Mouse (Mus musculus) midbrain, embryonic 16.5 days (tissue): ENCODE measurements around the gene Lrrc59. TPM values are rescaled to one million over a fixed set of nuclear protein-coding genes. Genes with fewer than 3 reads are reported as not detected.
A peak's percentile ranks its signal among the peaks of the same experiment; 100 is the strongest.
"Not testable (repeated sequence)": the region's sequence is repeated elsewhere in the genome, so short reads cannot be mapped to it uniquely, and the experiment has no call there.

Experiments
- ATAC-seq: fragments of 200-750 bp; cut with Nextera tagmentation; 2 replicates; pipeline ENCODE4 v1.8.0; 2017; ENCODE audit warnings: moderate TSS enrichment
- H3K27ac ChIP-seq: fragments of 300-500 bp; sonication (generic); 2 replicates; pipeline ENCODE4 v1.5.1; 2014; ENCODE audit warnings: mild to moderate bottlenecking, low read length, mixed read lengths
- H3K27me3 ChIP-seq: fragments of 300-500 bp; sonication (generic); 2 replicates; pipeline ENCODE4 v1.6.1; 2014; ENCODE audit warnings: low read depth, low read length, mixed read lengths; ENCODE audit not compliant: control insufficient read depth, insufficient read depth
- H3K36me3 ChIP-seq: fragments of 300-500 bp; sonication (generic); 2 replicates; pipeline ENCODE4 v1.6.1; 2014; ENCODE audit warnings: mild to moderate bottlenecking, low read length, moderate library complexity, mixed read lengths; ENCODE audit not compliant: control insufficient read depth, insufficient read depth
- H3K4me1 ChIP-seq: fragments of 300-500 bp; sonication (generic); 2 replicates; pipeline ENCODE4 v1.6.1; 2014; ENCODE audit warnings: mild to moderate bottlenecking, low read length, mixed read lengths; ENCODE audit not compliant: control insufficient read depth, insufficient read depth
- H3K4me2 ChIP-seq: fragments of 300-500 bp; sonication (generic); 2 replicates; pipeline ENCODE4 v1.6.1; 2014; ENCODE audit warnings: mild to moderate bottlenecking, low read length, mixed read lengths
- H3K4me3 ChIP-seq: fragments of 300-500 bp; sonication (generic); 2 replicates; pipeline ENCODE4 v1.5.1; 2014; ENCODE audit warnings: low read depth, mild to moderate bottlenecking, low read length, moderate library complexity, mixed read lengths
- H3K9ac ChIP-seq: fragments of 300-500 bp; sonication (generic); 2 replicates; pipeline ENCODE4 v1.6.1; 2014; ENCODE audit warnings: low read depth, low read length, mixed read lengths
- H3K9me3 ChIP-seq: fragments of 300-500 bp; sonication (generic); replicated peaks from 2 replicates; pipeline ENCODE4 v1.6.1; 2014; ENCODE audit warnings: mild to moderate bottlenecking, low read length, mixed read lengths; ENCODE audit not compliant: control insufficient read depth, poor library complexity, severe bottlenecking
- WGBS: fragments of 180-500 bp; shearing (Covaris S2); extraction: QIAGEN DNeasy Blood & Tissue Kit; methylation state at CpG from one replicate; pipeline ENCODE4 v1.1.7; 2014; 5-methylcytosine and 5-hydroxymethylcytosine counted together
- polyA plus RNA-seq: library from polyadenylated mRNA; unstranded; fragments of >200 nt; fragmentation: Nextera tagmentation; extraction: Ambion mirVana; gene quantifications from 2 replicates; pipeline ENCODE4 v1.2.1, GENCODE M21; 2015

Gene Lrrc59
- polyA plus RNA-seq, 1 experiment from 2014 or later: 151 TPM

GRCm38 (mm10) chr11:94622162-94622561 is 7.4 kb upstream of the Lrrc59 start:
- Histone ChIP-seq H3K4me2 (no peak overlapping the region), H3K9me3 (no peaks in the 10 kb centered on the region), H3K4me1 (no peaks in the 10 kb centered on the region), H3K36me3 (no peaks in the 10 kb centered on the region), H3K9ac (no peak overlapping the region), H3K4me3 (no peak overlapping the region), H3K27me3 (no peaks in the 10 kb centered on the region), H3K27ac (no peak overlapping the region)
- no peak for ATAC-seq
- 75% methylated on average over 2 of the region's 2 CpGs for WGBS

GRCm38 (mm10) chr11:94629884-94630198 is 274 bp downstream of the Lrrc59 start:
- no peaks in the 10 kb centered on the region for H3K9me3 ChIP-seq
- under 1% methylated on average over 28 of the region's 28 CpGs for WGBS
- H3K4me3 ChIP-seq: peak overlapping the region; percentile 100
- peak overlapping the region; percentile 65 for H3K4me2 ChIP-seq
- ATAC-seq: peak; percentile 79; the same call in 1 of the 2 replicates
- H3K27me3 ChIP-seq: no peaks in the 10 kb centered on the region
- H3K27ac ChIP-seq: peak overlapping the region; percentile 69; the same call in 1 of the 2 replicates
- peaks cover 17% of the 10 kb centered on the region for H3K36me3 ChIP-seq
- H3K4me1 ChIP-seq: peaks cover 6% of the 10 kb centered on the region
- H3K9ac ChIP-seq: peak overlapping the region; percentile 89

GRCm38 (mm10) chr11:94630199-94631011 is 838 bp downstream of the Lrrc59 start:
- peak overlapping the region; percentile 65 for H3K4me2 ChIP-seq
- peak overlapping the region; percentile 89 for H3K9ac ChIP-seq
- H3K4me3 ChIP-seq: peak overlapping the region; percentile 100
- peaks cover 22% of the 10 kb centered on the region for H3K36me3 ChIP-seq
- no peak for ATAC-seq
- H3K4me1 ChIP-seq: peaks cover 6% of the 10 kb centered on the region
- 12% methylated on average over 26 of the region's 26 CpGs for WGBS
- peak overlapping the region; percentile 69; the same call in 1 of the 2 replicates for H3K27ac ChIP-seq
- no peaks in the 10 kb centered on the region for H3K27me3 ChIP-seq
- H3K9me3 ChIP-seq: no peaks in the 10 kb centered on the region

GRCm38 (mm10) chr11:94631969-94632368 is 2.4 kb downstream of the Lrrc59 start:
- 97% methylated on average over 5 of the region's 5 CpGs for WGBS
- no peaks in the 10 kb centered on the region for H3K27me3 ChIP-seq
- no peak overlapping the region for H3K4me3 ChIP-seq
- no peak for ATAC-seq
- H3K9ac ChIP-seq: no peak overlapping the region
- no peak overlapping the region for H3K4me2 ChIP-seq
- peaks cover 34% of the 10 kb centered on the region for H3K36me3 ChIP-seq
- H3K4me1 ChIP-seq: peaks cover 6% of the 10 kb centered on the region
- H3K9me3 ChIP-seq: no peaks in the 10 kb centered on the region
- no peak overlapping the region for H3K27ac ChIP-seq

- Histone ChIP-seq H3K27ac (no peak overlapping the region), H3K27me3 (no peaks in the 10 kb centered on the region), H3K9ac (no peak overlapping the region), H3K9me3 (no peaks in the 10 kb centered on the region), H3K4me3 (no peak overlapping the region), H3K36me3 (peaks cover 42% of the 10 kb centered on the region), H3K4me2 (no peak overlapping the region), H3K4me1 (peaks cover 6% of the 10 kb centered on the region)
- 92% methylated on average over 8 of the region's 8 CpGs for WGBS
- no peak for ATAC-seq
Measured at GRCm38 (mm10) chr11:94632988-94633387, 3.4 kb downstream of the Lrrc59 start.

GRCm38 (mm10) chr11:94634431-94634830 is 4.9 kb downstream of the Lrrc59 start:
- Histone ChIP-seq H3K27me3 (no peaks in the 10 kb centered on the region), H3K4me1 (peaks cover 6% of the 10 kb centered on the region), H3K9ac (no peak overlapping the region), H3K9me3 (no peaks in the 10 kb centered on the region), H3K36me3 (peaks cover 53% of the 10 kb centered on the region), H3K4me3 (no peak overlapping the region), H3K4me2 (no peak overlapping the region), H3K27ac (no peak overlapping the region)
- ATAC-seq: no peak
- WGBS: 92% methylated on average over 5 of the region's 5 CpGs

- Histone ChIP-seq H3K27ac (no peak overlapping the region), H3K27me3 (no peaks in the 10 kb centered on the region), H3K4me2 (no peak overlapping the region), H3K9ac (no peak overlapping the region), H3K4me3 (no peak overlapping the region), H3K36me3 (peaks cover 46% of the 10 kb centered on the region), H3K4me1 (no peaks in the 10 kb centered on the region), H3K9me3 (no peaks in the 10 kb centered on the region)
- 94% methylated on average over 8 of the region's 8 CpGs for WGBS
- no peak for ATAC-seq
Measured at GRCm38 (mm10) chr11:94644461-94645219, 15.1 kb downstream of the Lrrc59 start.

GRCm38 (mm10) chr11:94646457-94646856 is 16.9 kb downstream of the Lrrc59 start:
- Histone ChIP-seq H3K4me2 (no peak overlapping the region), H3K4me3 (no peak overlapping the region), H3K36me3 (peaks cover 33% of the 10 kb centered on the region), H3K27me3 (no peaks in the 10 kb centered on the region), H3K27ac (no peak overlapping the region), H3K9me3 (no peaks in the 10 kb centered on the region), H3K4me1 (no peaks in the 10 kb centered on the region), H3K9ac (no peak overlapping the region)
- 96% methylated on average over 4 of the region's 4 CpGs for WGBS
- no peak for ATAC-seq

GRCm38 (mm10) chr11:94651241-94651640 is 21.7 kb downstream of the Lrrc59 start:
- ATAC-seq, H3K4me2 ChIP-seq, H3K4me3 ChIP-seq, H3K9me3 ChIP-seq, H3K27me3 ChIP-seq, H3K9ac ChIP-seq, H3K27ac ChIP-seq: not testable (repeated sequence)
- peaks cover 10% of the 10 kb centered on the region; the same call in 1 of the 2 replicates for H3K36me3 ChIP-seq
- WGBS: 98% methylated on average over 5 of the region's 7 CpGs
- H3K4me1 ChIP-seq: peaks cover 13% of the 10 kb centered on the region
